Mouse (Mus musculus) mesoderm, embryonic 11.5 days (tissue): ENCODE data around the gene Sh3pxd2a.
A peak's percentile ranks its signal among the peaks of the same experiment; 100 is the strongest.
"Not testable (repeated sequence)": the region's sequence is repeated elsewhere in the genome, so short reads cannot be mapped to it uniquely, and the experiment has no call there.

Experiments used
- DNase-seq: peaks from one replicate; pipeline ENCODE4 v3.0.0-alpha.2; 2012; ENCODE audit warnings: low read depth, low spot score

Sh3pxd2a gene

GRCm38 (mm10) chr19:47409142-47409541 lies 55.1 kb downstream of the Sh3pxd2a start:
- no peak for DNase-seq

GRCm38 (mm10) chr19:47408656-47409055 lies 55.5 kb downstream of the Sh3pxd2a start:
- DNase-seq = no peak

GRCm38 (mm10) chr19:47407332-47407731 lies 56.9 kb downstream of the Sh3pxd2a start:
- no peak for DNase-seq

- no peak for DNase-seq
Observed at GRCm38 (mm10) chr19:47406524-47406923, 57.7 kb downstream of the Sh3pxd2a start.

- no peak for DNase-seq
Observed at GRCm38 (mm10) chr19:47405548-47405947, 58.7 kb downstream of the Sh3pxd2a start.

- no peak for DNase-seq
Observed at GRCm38 (mm10) chr19:47403391-47404379, 60.5 kb downstream of the Sh3pxd2a start.

GRCm38 (mm10) chr19:47402976-47403375 lies 61.2 kb downstream of the Sh3pxd2a start:
- DNase-seq = no peak

- DNase-seq = no peak
Observed at GRCm38 (mm10) chr19:47402544-47402943, 61.7 kb downstream of the Sh3pxd2a start.

GRCm38 (mm10) chr19:47399709-47400108 lies 64.5 kb downstream of the Sh3pxd2a start:
- no peak for DNase-seq

GRCm38 (mm10) chr19:47399029-47399428 lies 65.2 kb downstream of the Sh3pxd2a start:
- no peak for DNase-seq

GRCm38 (mm10) chr19:47397882-47398671 lies 66.1 kb downstream of the Sh3pxd2a start:
- DNase-seq = peak; percentile 63

- no peak for DNase-seq
Observed at GRCm38 (mm10) chr19:47395338-47395737, 68.9 kb downstream of the Sh3pxd2a start.

- not testable (repeated sequence) for DNase-seq
Observed at GRCm38 (mm10) chr19:47394781-47395180, 69.4 kb downstream of the Sh3pxd2a start.

- no peak for DNase-seq
Observed at GRCm38 (mm10) chr19:47390878-47391277, 73.3 kb downstream of the Sh3pxd2a start.

GRCm38 (mm10) chr19:47387887-47388286 lies 76.3 kb downstream of the Sh3pxd2a start:
- no peak for DNase-seq

- DNase-seq = no peak
Observed at GRCm38 (mm10) chr19:47387395-47387794, 76.8 kb downstream of the Sh3pxd2a start.

GRCm38 (mm10) chr19:47385971-47386370 lies 78.2 kb downstream of the Sh3pxd2a start:
- DNase-seq = no peak

GRCm38 (mm10) chr19:47384639-47385038 lies 79.6 kb downstream of the Sh3pxd2a start:
- no peak for DNase-seq

- DNase-seq = no peak
Observed at GRCm38 (mm10) chr19:47384036-47384435, 80.2 kb downstream of the Sh3pxd2a start.

GRCm38 (mm10) chr19:47382268-47382667 lies 81.9 kb downstream of the Sh3pxd2a start:
- DNase-seq = no peak

- DNase-seq = no peak
Observed at GRCm38 (mm10) chr19:47381011-47381410, 83.2 kb downstream of the Sh3pxd2a start.

GRCm38 (mm10) chr19:47379141-47379540 lies 85.1 kb downstream of the Sh3pxd2a start:
- DNase-seq = no peak
